Mouse (Mus musculus): ENCODE measurements around the gene Pou3f3. TPM values are rescaled to one million over a fixed set of nuclear protein-coding genes. Genes with fewer than 3 reads are reported as not detected.

Pou3f3 gene
- polyA plus RNA-seq, 1 experiment from 2014 or later = 12.4 TPM

GRCm38 (mm10) chr1:42687756-42688540 lies 7.6 kb upstream of the Pou3f3 start:
- WGBS = 17% methylated on average over 7 of the region's 7 CpGs
- no peak for TF ChIP-seq CTCF (IDR thresholded peaks at IDR 0.05; ENCODE audit: low read depth)
- 0 out of 2 replicates have a peak overlapping the region, but pooled peaks have one; percentile 35 for H3K4me3 ChIP-seq (replicated peaks; ENCODE audit: low read depth, low read length)
- H3K27me3 ChIP-seq (ENCODE audit: insufficient read depth, low read length) = peaks cover 66% of the 10 kb centered on the region
- H3K4me2 ChIP-seq (ENCODE audit: low read length) = no peak overlapping the region
- no peak overlapping the region for H3K27ac ChIP-seq
- no peaks in the 10 kb centered on the region for H3K9me3 ChIP-seq (replicated peaks; ENCODE audit: low read length)
- peaks cover 8% of the 10 kb centered on the region; the same call in 1 of the 2 replicates for H3K4me1 ChIP-seq (replicated peaks; ENCODE audit: insufficient read depth, low read length)
- H3K36me3 ChIP-seq (ENCODE audit: insufficient read depth, low read length) = no peaks in the 10 kb centered on the region
- no peak overlapping the region for H3K9ac ChIP-seq (ENCODE audit: low read depth, low read length)
- no peak for ATAC-seq (replicated peaks; ENCODE audit: low FRiP score, low read depth)
- DNase-seq (ENCODE audit: low spot score) = no peak

GRCm38 (mm10) chr1:42688541-42689125 lies 6.9 kb upstream of the Pou3f3 start:
- Histone ChIP-seq H3K9me3 (replicated peaks; ENCODE audit: low read length) (no peaks in the 10 kb centered on the region), H3K27me3 (ENCODE audit: insufficient read depth, low read length) (peaks cover 68% of the 10 kb centered on the region), H3K36me3 (ENCODE audit: insufficient read depth, low read length) (no peaks in the 10 kb centered on the region), H3K4me3 (replicated peaks; ENCODE audit: low read depth, low read length) (no peak overlapping the region), H3K4me2 (ENCODE audit: low read length) (no peak overlapping the region), H3K9ac (ENCODE audit: low read depth, low read length) (no peak overlapping the region), H3K27ac (no peak overlapping the region), H3K4me1 (replicated peaks; ENCODE audit: insufficient read depth, low read length) (peaks cover 8% of the 10 kb centered on the region; the same call in 1 of the 2 replicates)
- 12% methylated on average over 4 of the region's 4 CpGs for WGBS
- no peak for TF ChIP-seq CTCF (IDR thresholded peaks at IDR 0.05; ENCODE audit: low read depth)
- no peak for ATAC-seq (replicated peaks; ENCODE audit: low FRiP score, low read depth)
- DNase-seq (ENCODE audit: low spot score) = no peak

GRCm38 (mm10) chr1:42690024-42690575 lies 5.5 kb upstream of the Pou3f3 start:
- Histone ChIP-seq H3K27me3 (ENCODE audit: insufficient read depth, low read length) (peaks cover 57% of the 10 kb centered on the region), H3K4me1 (replicated peaks; ENCODE audit: insufficient read depth, low read length) (0 out of 2 replicates have a peak, but pooled peaks cover 5% of the 10 kb centered on the region), H3K4me2 (ENCODE audit: low read length) (no peak overlapping the region), H3K36me3 (ENCODE audit: insufficient read depth, low read length) (no peaks in the 10 kb centered on the region), H3K9ac (ENCODE audit: low read depth, low read length) (no peak overlapping the region), H3K9me3 (replicated peaks; ENCODE audit: low read length) (no peaks in the 10 kb centered on the region), H3K4me3 (replicated peaks; ENCODE audit: low read depth, low read length) (no peak overlapping the region), H3K27ac (0 out of 2 replicates have a peak overlapping the region, but pooled peaks have one; percentile 31)
- no peak for TF ChIP-seq CTCF (IDR thresholded peaks at IDR 0.05; ENCODE audit: low read depth)
- no peak for ATAC-seq (replicated peaks; ENCODE audit: low FRiP score, low read depth)
- WGBS = 9% methylated on average over 4 of the region's 4 CpGs
- no peak for DNase-seq (ENCODE audit: low spot score)

GRCm38 (mm10) chr1:42691202-42692170 lies 4.1 kb upstream of the Pou3f3 start:
- DNase-seq (ENCODE audit: low spot score) = peak; percentile 91
- peak overlapping the region; percentile 48; the same call in 1 of the 2 replicates for H3K4me2 ChIP-seq (ENCODE audit: low read length)

GRCm38 (mm10) chr1:42692221-42692620 lies 3.3 kb upstream of the Pou3f3 start:
- WGBS = 16% methylated on average over 1 of the region's 1 CpGs
- no peak overlapping the region for H3K9ac ChIP-seq (ENCODE audit: low read depth, low read length)
- H3K4me2 ChIP-seq (ENCODE audit: low read length) = peak overlapping the region; percentile 48; the same call in 1 of the 2 replicates
- DNase-seq (ENCODE audit: low spot score) (no peak), ATAC-seq (replicated peaks; ENCODE audit: low FRiP score, low read depth) (no peak)
- no peak overlapping the region for H3K27ac ChIP-seq
- TF ChIP-seq CTCF (IDR thresholded peaks at IDR 0.05; ENCODE audit: low read depth) = no peak
- peaks cover 38% of the 10 kb centered on the region for H3K27me3 ChIP-seq (ENCODE audit: insufficient read depth, low read length)
- 0 out of 2 replicates have a peak, but pooled peaks cover 3% of the 10 kb centered on the region for H3K4me1 ChIP-seq (replicated peaks; ENCODE audit: insufficient read depth, low read length)
- H3K9me3 ChIP-seq (replicated peaks; ENCODE audit: low read length) = no peaks in the 10 kb centered on the region
- no peaks in the 10 kb centered on the region for H3K36me3 ChIP-seq (ENCODE audit: insufficient read depth, low read length)
- H3K4me3 ChIP-seq (replicated peaks; ENCODE audit: low read depth, low read length) = no peak overlapping the region

More at GRCm38 (mm10) chr1:42691202-42692170, 4.1 kb upstream of the Pou3f3 start:
- Histone ChIP-seq H3K27ac (no peak overlapping the region), H3K4me3 (replicated peaks; ENCODE audit: low read depth, low read length) (no peak overlapping the region), H3K9ac (ENCODE audit: low read depth, low read length) (no peak overlapping the region), H3K36me3 (ENCODE audit: insufficient read depth, low read length) (no peaks in the 10 kb centered on the region), H3K4me1 (replicated peaks; ENCODE audit: insufficient read depth, low read length) (0 out of 2 replicates have a peak, but pooled peaks cover 3% of the 10 kb centered on the region), H3K9me3 (replicated peaks; ENCODE audit: low read length) (no peaks in the 10 kb centered on the region), H3K27me3 (ENCODE audit: insufficient read depth, low read length) (peaks cover 45% of the 10 kb centered on the region)
- ATAC-seq (replicated peaks; ENCODE audit: low FRiP score, low read depth) = no peak
- 3% methylated on average over 9 of the region's 9 CpGs for WGBS
- TF ChIP-seq CTCF (IDR thresholded peaks at IDR 0.05; ENCODE audit: low read depth) = peak; percentile 87
